ENCODE assay signal across 16 mouse cellular contexts in the genomic region with DNA sequence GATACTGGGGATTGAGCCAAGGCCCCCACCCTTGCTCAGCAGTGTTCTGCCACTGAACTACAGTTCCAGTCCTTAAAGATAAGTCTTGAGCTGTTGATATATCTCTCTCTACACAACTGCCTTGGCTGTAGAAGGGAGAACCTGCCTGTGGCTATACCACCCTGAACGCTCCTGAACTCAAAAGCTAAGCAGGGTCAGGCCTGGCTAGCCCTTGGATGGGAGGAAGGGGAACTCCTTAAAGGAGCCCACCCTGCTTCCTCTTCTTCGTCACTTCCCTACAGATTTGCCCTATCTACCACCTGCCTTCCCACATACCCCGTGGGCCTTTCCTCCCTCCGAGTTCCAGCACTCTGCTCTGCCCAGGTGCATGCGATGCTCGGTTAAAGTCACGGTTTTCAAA. TPM values are rescaled to one million over a fixed set of nuclear protein-coding genes. Genes with fewer than 3 reads are reported as not detected.
DNase-seq lines count a peak whose midpoint lies in the region; ATAC-seq and TF ChIP-seq lines count a peak whose summit lies in the region.
"Had no signal": no experiment of that assay in that cellular context is flagged by ENCODE, and none has a peak within 500 bp of the region (broad histone marks: within the 10 kb centered on the region; RNA-seq: fewer than 3 reads in every experiment).

No protein-coding gene starts in this region.

- TF ChIP-seq CTCF in liver, embryonic 14.5 days (IDR thresholded peaks at IDR 0.05; ENCODE audit: low read depth), result no peak
- TF ChIP-seq CTCF in midbrain, postnatal 0 days (IDR thresholded peaks at IDR 0.05), result no peak
- no peak for TF ChIP-seq CTCF in lung, postnatal 0 days (IDR thresholded peaks at IDR 0.05)
- no peak for TF ChIP-seq CTCF in lung, adult 2 months (IDR thresholded peaks at IDR 0.05; ENCODE audit: insufficient read depth, low read length)

- TF ChIP-seq EP300 in liver, embryonic 14.5 days (IDR thresholded peaks at IDR 0.05; ENCODE audit: low read depth), result no peak
- TF ChIP-seq EP300 in lung, postnatal 0 days (IDR thresholded peaks at IDR 0.05), result no peak

- no peak for TF ChIP-seq POLR2A in lung, adult 2 months (IDR thresholded peaks at IDR 0.05; ENCODE audit: borderline replicate concordance, extremely low read depth, low read depth, low read length)

- no peak overlapping the region for H3K27ac ChIP-seq in forebrain, embryonic 13.5 days
- H3K27ac ChIP-seq in forebrain, embryonic 10.5 days, result no peak overlapping the region
- H3K27ac ChIP-seq in liver, embryonic 14.5 days, result no peak overlapping the region
- H3K27ac ChIP-seq in midbrain, postnatal 0 days (ENCODE audit: low read depth, low read length), result no peak overlapping the region
- no peak overlapping the region for H3K27ac ChIP-seq in lung, postnatal 0 days (ENCODE audit: low read length)
- H3K27ac ChIP-seq: heart, adult 2 months had no signal

- no peak for DNase-seq in forebrain, embryonic 10.5 days (ENCODE audit: extremely low spot score, low spot score)
- DNase-seq in liver, embryonic 14.5 days (ENCODE audit: low read depth in 3 of 3, low spot score in 3 of 3), result no peak
- no peak for DNase-seq in liver
- DNase-seq in midbrain, postnatal 0 days (ENCODE audit: low spot score), result no peak
- no peak for DNase-seq in lung, postnatal 0 days (ENCODE audit: low spot score)
- DNase-seq in lung, adult 2 months, result no peak
- DNase-seq: adrenal gland, adult 2 months; cerebellum, adult 9-11 months; heart, adult 2 months; kidney, adult 18-20 months; kidney, postnatal 10 days; liver, postnatal 0 days; lung, postnatal 36 days had no signal

- no peaks in the 10 kb centered on the region for H3K9me3 ChIP-seq in forebrain, embryonic 13.5 days (replicated peaks)
- no peaks in the 10 kb centered on the region for H3K9me3 ChIP-seq in forebrain, embryonic 10.5 days
- H3K9me3 ChIP-seq in liver, embryonic 14.5 days (ENCODE audit: control insufficient read depth, low read length), result no peaks in the 10 kb centered on the region
- no peaks in the 10 kb centered on the region for H3K9me3 ChIP-seq in midbrain, postnatal 0 days (ENCODE audit: low read length)
- H3K9me3 ChIP-seq in lung, postnatal 0 days (ENCODE audit: low read length), result no peaks in the 10 kb centered on the region

- no peak for ATAC-seq in forebrain, embryonic 13.5 days
- peak; percentile 21; the same call in 1 of the 2 replicates for ATAC-seq in liver, embryonic 14.5 days (ENCODE audit: insufficient read depth)
- ATAC-seq in hematopoietic stem cell, adult 5-6 weeks (replicated peaks in 1 of 2; ENCODE audit: insufficient read depth in 1 of 2, low FRiP score in 2 of 2, low TSS enrichment in 1 of 2, low read depth in 1 of 2, poor library complexity in 2 of 2, severe bottlenecking in 2 of 2), result peak; percentile 32 to 72; a peak in 3 of 4 replicates
- no peak for ATAC-seq in midbrain, postnatal 0 days (ENCODE audit: low FRiP score)
- no peak for ATAC-seq in lung, postnatal 0 days
- ATAC-seq: liver, postnatal 0 days had no signal

- peaks cover under 1% of the 10 kb centered on the region; the same call in 1 of the 2 replicates for H3K36me3 ChIP-seq in forebrain, embryonic 13.5 days (ENCODE audit: poor library complexity, severe bottlenecking)
- peaks cover under 1% of the 10 kb centered on the region for H3K36me3 ChIP-seq in forebrain, embryonic 10.5 days (replicated peaks)
- no peaks in the 10 kb centered on the region for H3K36me3 ChIP-seq in liver, embryonic 14.5 days (replicated peaks; ENCODE audit: control insufficient read depth, insufficient read depth, low read depth)
- H3K36me3 ChIP-seq in midbrain, postnatal 0 days (ENCODE audit: insufficient read depth, low read length), result no peaks in the 10 kb centered on the region; the same call in 1 of the 2 replicates
- no peaks in the 10 kb centered on the region for H3K36me3 ChIP-seq in lung, postnatal 0 days (ENCODE audit: insufficient read depth, low read length)

- H3K9ac ChIP-seq in forebrain, embryonic 13.5 days, result no peak overlapping the region
- no peak overlapping the region for H3K9ac ChIP-seq in liver, embryonic 14.5 days (replicated peaks)
- H3K9ac ChIP-seq in midbrain, postnatal 0 days (replicated peaks; ENCODE audit: low read length, poor library complexity, severe bottlenecking), result no peak overlapping the region
- H3K9ac ChIP-seq in lung, postnatal 0 days (replicated peaks; ENCODE audit: low read depth), result no peak overlapping the region
- H3K9ac ChIP-seq: liver, postnatal 0 days had no signal

- H3K4me2 ChIP-seq in forebrain, embryonic 13.5 days, result peak overlapping the region; percentile 12
- no peak overlapping the region for H3K4me2 ChIP-seq in liver, embryonic 14.5 days (ENCODE audit: low read depth)
- H3K4me2 ChIP-seq in midbrain, postnatal 0 days (ENCODE audit: low read depth, low read length, poor library complexity, severe bottlenecking), result peak overlapping the region; percentile 24
- H3K4me2 ChIP-seq in lung, postnatal 0 days (replicated peaks; ENCODE audit: low read depth, low read length), result no peak overlapping the region

- peaks cover 20% of the 10 kb centered on the region for H3K4me1 ChIP-seq in forebrain, embryonic 13.5 days
- H3K4me1 ChIP-seq in forebrain, embryonic 10.5 days, result peaks cover 15% of the 10 kb centered on the region
- H3K4me1 ChIP-seq in liver, embryonic 14.5 days (replicated peaks; ENCODE audit: control insufficient read depth in 2 of 2, insufficient read depth in 2 of 2, low read length in 1 of 2), result peaks cover 0 to 7% of the 10 kb centered on the region in 2 experiments; a peak in 1 of 4 replicates
- 0 out of 2 replicates have a peak, but pooled peaks cover 7% of the 10 kb centered on the region for H3K4me1 ChIP-seq in midbrain, postnatal 0 days (ENCODE audit: insufficient read depth, low read length)
- H3K4me1 ChIP-seq in lung, postnatal 0 days (ENCODE audit: insufficient read depth, low read depth, low read length), result no peaks in the 10 kb centered on the region
- H3K4me1 ChIP-seq in lung, adult 2 months (ENCODE audit: control insufficient read depth, insufficient read depth, low read length), result peaks cover under 1% of the 10 kb centered on the region; the same call in 1 of the 2 replicates

- H3K4me3 ChIP-seq in forebrain, embryonic 13.5 days, result no peak overlapping the region
- H3K4me3 ChIP-seq in forebrain, embryonic 10.5 days, result no peak overlapping the region
- H3K4me3 ChIP-seq in liver, embryonic 14.5 days (ENCODE audit: insufficient read depth in 1 of 2, low read depth in 2 of 2, low read length in 2 of 2), result no peak overlapping the region
- no peak overlapping the region for H3K4me3 ChIP-seq in midbrain, postnatal 0 days (ENCODE audit: low read depth, low read length)
- no peak overlapping the region for H3K4me3 ChIP-seq in lung, postnatal 0 days (ENCODE audit: low read depth, low read length)
- H3K4me3 ChIP-seq in lung, adult 2 months (replicated peaks; ENCODE audit: extremely low read depth, low read depth, low read length), result no peak overlapping the region
- H3K4me3 ChIP-seq: heart, adult 2 months had no signal

- WGBS in forebrain, embryonic 13.5 days, result 85% methylated on average over 7 of the region's 7 CpGs
- WGBS in forebrain, embryonic 10.5 days, result 88% methylated on average over 7 of the region's 7 CpGs
- whole genome bisulfite sequencing in liver, embryonic 14.5 days (ENCODE audit: insufficient replicate concordance), result 47% methylated on average over 7 of the region's 7 CpGs
- WGBS in midbrain, postnatal 0 days, result 89% methylated on average over 7 of the region's 7 CpGs
- WGBS in lung, postnatal 0 days, result 81% methylated on average over 7 of the region's 7 CpGs
- 79% methylated on average over 7 of the region's 7 CpGs for WGBS in lung, adult 2 months

- H3K27me3 ChIP-seq in forebrain, embryonic 13.5 days, result no peaks in the 10 kb centered on the region
- H3K27me3 ChIP-seq in forebrain, embryonic 10.5 days (ENCODE audit: poor library complexity, severe bottlenecking), result no peaks in the 10 kb centered on the region
- H3K27me3 ChIP-seq in liver, embryonic 14.5 days (ENCODE audit: control insufficient read depth, insufficient read depth, low read length), result no peaks in the 10 kb centered on the region
- no peaks in the 10 kb centered on the region for H3K27me3 ChIP-seq in midbrain, postnatal 0 days (ENCODE audit: insufficient read depth, low read length)
- no peaks in the 10 kb centered on the region for H3K27me3 ChIP-seq in lung, postnatal 0 days (replicated peaks; ENCODE audit: insufficient read depth, low read length)

RNA-seq across cellular contexts. Expression of gene Klhl5, which starts 28.8 kb away (rescaled TPM):
- 51.7 and 53.4 TPM in 2 replicates for polyA plus RNA-seq in forebrain, embryonic 13.5 days (2015; fragmentation: Nextera tagmentation; extraction: Ambion mirVana)
- 21.5 and 21.8 TPM in 2 replicates for polyA plus RNA-seq in forebrain, embryonic 10.5 days (2016; fragmentation: Nextera tagmentation; extraction: Ambion mirVana)
- 3.7 and 4.4 TPM in 2 replicates for polyA plus RNA-seq in liver, embryonic 14.5 days (2012; rRNA removed)
- polyA plus RNA-seq in liver, embryonic 14.5 days (2014; fragmentation: Nextera tagmentation; extraction: Ambion mirVana), result 3.6 and 4.2 TPM in 2 replicates
- 47.6 and 61.4 TPM in 2 replicates for total RNA-seq in hematopoietic stem cell, adult 5-6 weeks (2017)
- total RNA-seq in midbrain, postnatal 0 days (2014; rRNA removed), result 62.1 and 64.4 TPM in 2 replicates
- polyA plus RNA-seq in midbrain, postnatal 0 days (2015; fragmentation: Nextera tagmentation; extraction: Ambion mirVana), result 56.6 and 61.2 TPM in 2 replicates
- polyA plus RNA-seq in lung, postnatal 0 days (2015; fragmentation: Nextera tagmentation; extraction: Ambion mirVana), result 69.3 and 72.0 TPM in 2 replicates
- polyA plus RNA-seq in lung, adult 2 months (2012; rRNA removed), result 103 and 122 TPM in 2 replicates

RNA-seq across cellular contexts. Expression of gene Tmem156, which starts 44.2 kb away (rescaled TPM):
- not detected in 2 replicates for polyA plus RNA-seq in forebrain, embryonic 13.5 days (2015; fragmentation: Nextera tagmentation; extraction: Ambion mirVana)
- not detected in 2 replicates for polyA plus RNA-seq in forebrain, embryonic 10.5 days (2016; fragmentation: Nextera tagmentation; extraction: Ambion mirVana)
- polyA plus RNA-seq in liver, embryonic 14.5 days (2012; rRNA removed), result 0.42 and 0.55 TPM in 2 replicates
- 0.61 and 0.64 TPM in 2 replicates for polyA plus RNA-seq in liver, embryonic 14.5 days (2014; fragmentation: Nextera tagmentation; extraction: Ambion mirVana)
- 1.1 and 14.1 TPM in 2 replicates for total RNA-seq in hematopoietic stem cell, adult 5-6 weeks (2017)
- not detected in 2 replicates for total RNA-seq in midbrain, postnatal 0 days (2014; rRNA removed)
- 0.11 and 0.23 TPM in 2 replicates for polyA plus RNA-seq in midbrain, postnatal 0 days (2015; fragmentation: Nextera tagmentation; extraction: Ambion mirVana)
- polyA plus RNA-seq in lung, postnatal 0 days (2015; fragmentation: Nextera tagmentation; extraction: Ambion mirVana), result 1.9 TPM in 2 replicates
- polyA plus RNA-seq in lung, adult 2 months (2012; rRNA removed), result 0.49 and 1.5 TPM in 2 replicates
- total RNA-seq: gastrocnemius, adult 18-20 months had no signal
- polyA plus RNA-seq: adrenal gland, adult 2 months; heart, adult 2 months had no signal

Comparison
In these comparisons a context has a peak if more than half of its experiments do, and no peak if none do; other contexts are left out.
1. ATAC-seq: peak in liver, embryonic 14.5 days (single experiment) and hematopoietic stem cell, adult 5-6 weeks (2 of 2); none in forebrain, embryonic 13.5 days (single experiment), midbrain, postnatal 0 days (single experiment) and lung, postnatal 0 days (single experiment).
2. H3K4me2 ChIP-seq: peak in forebrain, embryonic 13.5 days (single experiment) and midbrain, postnatal 0 days (single experiment); none in liver, embryonic 14.5 days (single experiment) and lung, postnatal 0 days (single experiment).